ENCODE assay signal across 29 mouse cellular contexts in the genomic region with DNA sequence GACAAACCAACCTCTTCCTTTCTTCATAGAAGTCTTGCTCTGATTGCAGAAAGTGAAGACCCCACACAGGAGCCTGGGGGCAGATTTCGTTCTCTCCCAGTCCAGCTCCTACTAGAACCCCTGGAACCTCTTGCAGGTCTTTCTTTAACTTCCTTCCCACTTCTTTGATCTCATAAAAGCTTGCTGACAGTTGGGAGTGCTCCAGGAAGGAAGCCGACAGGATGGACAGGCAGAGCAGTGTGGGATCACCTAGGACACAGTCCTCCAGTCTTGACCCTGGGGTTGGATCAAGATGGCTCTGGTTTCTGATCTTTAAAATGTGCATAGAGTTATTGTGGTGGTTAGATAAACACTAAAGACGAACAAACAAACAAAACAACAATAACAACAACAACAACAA.
DNase-seq lines count a peak whose midpoint lies in the region; ATAC-seq and TF ChIP-seq lines count a peak whose summit lies in the region.
"Had no signal": no experiment of that assay in that cellular context is flagged by ENCODE, and none has a peak within 500 bp of the region (broad histone marks: within the 10 kb centered on the region; RNA-seq: fewer than 3 reads in every experiment).

No protein-coding gene starts in this region.

- intact Hi-C loops in gastrocnemius, adult 2 months (cut with DNase I), result loop anchor here (10.0 kb wide), 1 partner anchor 53 kb away; no protein-coding TSS in a partner anchor
- intact Hi-C loops in gastrocnemius, postnatal 14 days (cut with DNase I; ENCODE audit: low total_unique reads), result no loop called here

- peak overlapping the region; percentile 36 for H3K4me3 ChIP-seq in gastrocnemius, adult 2 months
- no peak overlapping the region for H3K4me3 ChIP-seq in heart, embryonic 15.5 days
- H3K4me3 ChIP-seq in heart, embryonic 12.5 days, result no peak overlapping the region
- no peak overlapping the region for H3K4me3 ChIP-seq in lung, postnatal 0 days (ENCODE audit: low read depth, low read length)
- H3K4me3 ChIP-seq: erythroblast, embryonic 14.5 days; hindbrain, embryonic 13.5 days; limb, embryonic 10.5 days; limb, embryonic 15.5 days; megakaryocyte, embryonic 14.5 days; midbrain, embryonic 13.5 days had no signal

- no peak for TF ChIP-seq CTCF in gastrocnemius, adult 2 months (IDR thresholded peaks at IDR 0.05)
- no peak for TF ChIP-seq CTCF in lung, postnatal 0 days (IDR thresholded peaks at IDR 0.05)

- DNase-seq in gastrocnemius, adult 2 months, result no peak
- DNase-seq in gastrocnemius, postnatal 14 days, result no peak
- DNase-seq in kidney, postnatal 10 days, result peak; percentile 21
- no peak for DNase-seq in kidney, adult 18-20 months
- DNase-seq in lung, postnatal 0 days (ENCODE audit: low spot score), result no peak
- DNase-seq in lung, postnatal 25 days (ENCODE audit: low spot score), result no peak
- DNase-seq: adrenal gland, adult 2 months; adrenal gland, postnatal 36 days; cerebellum, adult 2 months; cerebellum, postnatal 14 days; heart, postnatal 36 days; layer of hippocampus, adult 9-11 months; lung, adult 2 months; lung, postnatal 4 days; thymus, adult 2 months; thymus, postnatal 36 days had no signal

- no peaks in the 10 kb centered on the region for H3K36me3 ChIP-seq in heart, embryonic 15.5 days
- no peaks in the 10 kb centered on the region for H3K36me3 ChIP-seq in heart, embryonic 12.5 days
- H3K36me3 ChIP-seq in lung, postnatal 0 days (ENCODE audit: insufficient read depth, low read length), result no peaks in the 10 kb centered on the region
- H3K36me3 ChIP-seq: hindbrain, embryonic 13.5 days; limb, embryonic 10.5 days; limb, embryonic 15.5 days; midbrain, embryonic 13.5 days had no signal

- no peak for TF ChIP-seq EP300 in lung, postnatal 0 days (IDR thresholded peaks at IDR 0.05)

- H3K9ac ChIP-seq in heart, embryonic 15.5 days, result no peak overlapping the region
- H3K9ac ChIP-seq in heart, embryonic 12.5 days, result no peak overlapping the region
- no peak overlapping the region for H3K9ac ChIP-seq in lung, postnatal 0 days (replicated peaks; ENCODE audit: low read depth)
- H3K9ac ChIP-seq: hindbrain, embryonic 13.5 days; limb, embryonic 15.5 days; liver, embryonic 14.5 days; midbrain, embryonic 13.5 days had no signal

- H3K27ac ChIP-seq in gastrocnemius, adult 2 months, result peak overlapping the region; percentile 62
- peak overlapping the region; percentile 14; the same call in 1 of the 2 replicates for H3K27ac ChIP-seq in heart, embryonic 15.5 days
- no peak overlapping the region for H3K27ac ChIP-seq in heart, embryonic 12.5 days (ENCODE audit: poor library complexity, severe bottlenecking)
- H3K27ac ChIP-seq in lung, postnatal 0 days (ENCODE audit: low read length), result no peak overlapping the region
- H3K27ac ChIP-seq: hindbrain, embryonic 13.5 days; limb, embryonic 10.5 days; limb, embryonic 15.5 days; liver, embryonic 14.5 days; midbrain, embryonic 13.5 days had no signal

- no peaks in the 10 kb centered on the region for H3K9me3 ChIP-seq in heart, embryonic 15.5 days (replicated peaks)
- no peaks in the 10 kb centered on the region for H3K9me3 ChIP-seq in heart, embryonic 12.5 days (replicated peaks)
- H3K9me3 ChIP-seq in lung, postnatal 0 days (ENCODE audit: low read length), result no peaks in the 10 kb centered on the region
- H3K9me3 ChIP-seq: hindbrain, embryonic 13.5 days; limb, embryonic 10.5 days; limb, embryonic 15.5 days; midbrain, embryonic 13.5 days had no signal

- H3K4me1 ChIP-seq in heart, embryonic 15.5 days (replicated peaks), result 0 out of 2 replicates have a peak, but pooled peaks cover 5% of the 10 kb centered on the region
- H3K4me1 ChIP-seq in heart, embryonic 12.5 days (replicated peaks), result peaks cover 10% of the 10 kb centered on the region; the same call in 1 of the 2 replicates
- peaks cover 4% of the 10 kb centered on the region; the same call in 1 of the 2 replicates for H3K4me1 ChIP-seq in lung, postnatal 0 days (ENCODE audit: insufficient read depth, low read depth, low read length)
- H3K4me1 ChIP-seq: hindbrain, embryonic 13.5 days; midbrain, embryonic 13.5 days had no signal

- ATAC-seq in heart, embryonic 15.5 days (replicated peaks; ENCODE audit: insufficient number of reproducible peaks, insufficient read depth, low FRiP score, low read depth), result no peak
- no peak for ATAC-seq in heart, embryonic 12.5 days (ENCODE audit: insufficient number of reproducible peaks, low FRiP score)
- ATAC-seq in lung, postnatal 0 days, result peak; percentile 40
- ATAC-seq: activated CD4-positive, CD25-positive, alpha-beta regulatory T cell, adult 4 months; forebrain, embryonic 16.5 days; intestine, embryonic 16.5 days; midbrain, embryonic 13.5 days had no signal

- H3K27me3 ChIP-seq in heart, embryonic 15.5 days, result no peaks in the 10 kb centered on the region
- H3K27me3 ChIP-seq in heart, embryonic 12.5 days (replicated peaks), result no peaks in the 10 kb centered on the region
- no peaks in the 10 kb centered on the region for H3K27me3 ChIP-seq in lung, postnatal 0 days (replicated peaks; ENCODE audit: insufficient read depth, low read length)
- H3K27me3 ChIP-seq: CH12.LX; hindbrain, embryonic 13.5 days; limb, embryonic 15.5 days; megakaryocyte, embryonic 14.5 days; midbrain, embryonic 13.5 days had no signal

- 38% methylated on average over 3 of the region's 3 CpGs for WGBS in heart, embryonic 15.5 days
- 38% methylated on average over 3 of the region's 3 CpGs for WGBS in heart, embryonic 12.5 days
- WGBS in lung, postnatal 0 days, result 45% methylated on average over 3 of the region's 3 CpGs

- H3K4me2 ChIP-seq in heart, embryonic 15.5 days, result no peak overlapping the region
- H3K4me2 ChIP-seq in heart, embryonic 12.5 days, result no peak overlapping the region
- H3K4me2 ChIP-seq in lung, postnatal 0 days (replicated peaks; ENCODE audit: low read depth, low read length), result no peak overlapping the region
- H3K4me2 ChIP-seq: hindbrain, embryonic 13.5 days; limb, embryonic 15.5 days; midbrain, embryonic 13.5 days had no signal

Comparison
In these comparisons a context has a peak if more than half of its experiments do, and no peak if none do; other contexts are left out.
1. H3K27ac ChIP-seq: peak in gastrocnemius, adult 2 months (single experiment) and heart, embryonic 15.5 days (single experiment); none in heart, embryonic 12.5 days (single experiment) and lung, postnatal 0 days (single experiment).